Mouse (Mus musculus): ENCODE measurements around the gene Rras2. TPM values are rescaled to one million over a fixed set of nuclear protein-coding genes. Genes with fewer than 3 reads are reported as not detected.

The Rras2 gene
- polyA plus RNA-seq, 1 experiment from 2014 or later = 24.5 TPM

- no peaks in the 10 kb centered on the region for H3K9me3 ChIP-seq (ENCODE audit: control insufficient read depth)
Observed at GRCm38 (mm10) chr7:114083088-114083487, 34.5 kb downstream of the Rras2 start.

DNA sequence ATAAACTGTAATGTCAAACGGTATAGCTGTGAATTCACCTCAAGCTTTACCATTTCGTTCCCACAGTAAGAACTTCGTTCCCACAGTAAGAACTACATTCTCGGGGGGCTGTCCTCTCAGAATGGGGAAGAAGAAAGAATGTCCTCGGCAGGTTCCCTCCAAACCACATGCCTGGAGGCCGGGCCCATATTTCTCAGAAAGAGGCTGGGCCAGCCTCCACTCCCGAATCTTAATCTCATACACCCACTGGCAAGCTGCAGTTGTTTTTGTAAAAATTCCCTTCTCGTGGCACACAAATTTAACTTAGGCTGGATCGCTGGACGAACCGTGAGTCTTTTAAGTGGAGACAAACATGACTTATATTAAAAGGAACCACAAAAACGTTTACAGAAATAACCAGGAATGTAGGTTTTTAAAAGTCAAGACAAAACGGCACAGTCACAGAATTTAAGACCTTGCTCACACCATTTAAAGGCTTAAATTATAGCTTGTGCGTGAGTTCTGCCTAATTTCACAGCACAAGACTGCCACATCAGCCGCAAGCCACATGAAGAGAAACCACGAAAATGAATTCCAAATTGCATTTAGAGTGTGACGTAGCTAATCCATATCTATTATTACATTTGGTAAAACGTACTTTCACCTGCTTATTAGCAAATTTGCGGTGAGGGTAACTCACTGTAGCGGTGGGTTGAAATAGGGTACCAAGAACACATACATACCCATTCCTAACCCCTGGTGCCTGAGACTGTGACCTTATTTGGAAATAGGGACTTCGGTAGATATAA lies 35.8 kb downstream of the Rras2 start:
- H3K9ac ChIP-seq (ENCODE audit: low read depth, low read length) = no peak overlapping the region
- H3K4me2 ChIP-seq (replicated peaks; ENCODE audit: low read depth) = no peak overlapping the region
- no peak for ATAC-seq
- no peak overlapping the region for H3K27ac ChIP-seq (ENCODE audit: low read depth, low read length)
- no peaks in the 10 kb centered on the region; the same call in 1 of the 2 replicates for H3K36me3 ChIP-seq (ENCODE audit: control insufficient read depth, insufficient read depth)
- H3K27me3 ChIP-seq (replicated peaks; ENCODE audit: control insufficient read depth, insufficient read depth, low read length) = no peaks in the 10 kb centered on the region
- no peak for TF ChIP-seq CTCF (IDR thresholded peaks at IDR 0.05; ENCODE audit: low read depth)
- 78% methylated on average over 21 of the region's 21 CpGs for WGBS
- no peak overlapping the region for H3K4me3 ChIP-seq (ENCODE audit: low read depth, low read length)
- no peaks in the 10 kb centered on the region for H3K9me3 ChIP-seq (ENCODE audit: control insufficient read depth)
- 0 out of 2 replicates have a peak, but pooled peaks cover 6% of the 10 kb centered on the region for H3K4me1 ChIP-seq (replicated peaks; ENCODE audit: control insufficient read depth, insufficient read depth, low read length)

More at GRCm38 (mm10) chr7:114083088-114083487, 34.5 kb downstream of the Rras2 start:
- no peaks in the 10 kb centered on the region; the same call in 1 of the 2 replicates for H3K36me3 ChIP-seq (ENCODE audit: control insufficient read depth, insufficient read depth)
- ATAC-seq = no peak
- TF ChIP-seq CTCF (IDR thresholded peaks at IDR 0.05; ENCODE audit: low read depth) = no peak
- no peak overlapping the region for H3K9ac ChIP-seq (ENCODE audit: low read depth, low read length)
- 81% methylated on average over 2 of the region's 2 CpGs for WGBS
- no peaks in the 10 kb centered on the region for H3K27me3 ChIP-seq (replicated peaks; ENCODE audit: control insufficient read depth, insufficient read depth, low read length)
- no peak overlapping the region for H3K27ac ChIP-seq (ENCODE audit: low read depth, low read length)
- no peak overlapping the region for H3K4me3 ChIP-seq (ENCODE audit: low read depth, low read length)
- H3K4me2 ChIP-seq (replicated peaks; ENCODE audit: low read depth) = no peak overlapping the region
- 0 out of 2 replicates have a peak, but pooled peaks cover 8% of the 10 kb centered on the region for H3K4me1 ChIP-seq (replicated peaks; ENCODE audit: control insufficient read depth, insufficient read depth, low read length)

DNA sequence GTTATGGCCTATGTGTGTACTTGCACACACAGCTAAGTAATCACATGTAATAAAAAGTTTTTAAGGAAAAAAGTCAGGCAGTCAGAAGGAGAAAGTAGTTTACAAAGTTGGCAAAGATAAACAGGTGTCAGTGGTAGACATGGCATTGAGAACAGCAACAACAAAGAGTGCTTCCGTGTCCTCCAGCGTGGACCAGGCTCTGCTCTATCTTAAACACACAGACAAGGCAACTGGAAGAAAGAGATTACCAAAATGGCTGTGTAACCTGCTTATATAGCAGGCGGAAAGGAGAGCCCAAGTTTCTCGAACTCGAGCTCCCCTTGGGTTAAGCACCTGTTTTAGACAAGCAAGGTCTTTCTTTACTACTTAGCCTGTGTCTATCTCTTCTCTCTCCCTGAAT lies 37.3 kb downstream of the Rras2 start:
- Histone ChIP-seq H3K9me3 (ENCODE audit: control insufficient read depth) (no peaks in the 10 kb centered on the region), H3K27me3 (replicated peaks; ENCODE audit: control insufficient read depth, insufficient read depth, low read length) (no peaks in the 10 kb centered on the region), H3K9ac (ENCODE audit: low read depth, low read length) (no peak overlapping the region), H3K4me2 (replicated peaks; ENCODE audit: low read depth) (no peak overlapping the region), H3K4me3 (ENCODE audit: low read depth, low read length) (no peak overlapping the region), H3K27ac (ENCODE audit: low read depth, low read length) (no peak overlapping the region), H3K36me3 (ENCODE audit: control insufficient read depth, insufficient read depth) (no peaks in the 10 kb centered on the region; the same call in 1 of the 2 replicates), H3K4me1 (replicated peaks; ENCODE audit: control insufficient read depth, insufficient read depth, low read length) (no peaks in the 10 kb centered on the region)
- no peak for ATAC-seq
- no peak for TF ChIP-seq CTCF (IDR thresholded peaks at IDR 0.05; ENCODE audit: low read depth)
- 88% methylated on average over 5 of the region's 5 CpGs for WGBS

DNA sequence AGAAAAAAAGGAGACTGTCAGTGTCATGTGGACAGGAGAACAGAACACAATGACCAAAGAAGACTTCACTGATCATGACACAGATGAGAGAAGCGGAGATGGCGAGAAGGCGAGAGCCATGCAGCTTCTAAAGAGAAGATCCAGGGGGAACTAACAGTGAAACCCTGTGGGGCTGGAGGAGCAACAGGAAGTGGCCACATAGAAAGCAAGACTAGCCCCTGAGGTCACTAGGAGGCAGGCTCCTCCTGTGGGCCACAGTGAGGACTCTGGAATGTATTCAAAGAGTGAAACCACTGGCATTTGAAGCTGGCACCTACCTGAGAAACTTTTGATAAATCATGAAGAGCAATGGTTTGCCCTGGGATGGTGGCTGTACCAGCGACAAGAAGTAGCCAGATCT lies 38.2 kb downstream of the Rras2 start:
- Histone ChIP-seq H3K4me1 (replicated peaks; ENCODE audit: control insufficient read depth, insufficient read depth, low read length) (no peaks in the 10 kb centered on the region), H3K4me2 (replicated peaks; ENCODE audit: low read depth) (no peak overlapping the region), H3K9ac (ENCODE audit: low read depth, low read length) (no peak overlapping the region), H3K36me3 (ENCODE audit: control insufficient read depth, insufficient read depth) (no peaks in the 10 kb centered on the region; the same call in 1 of the 2 replicates), H3K9me3 (ENCODE audit: control insufficient read depth) (no peaks in the 10 kb centered on the region), H3K4me3 (ENCODE audit: low read depth, low read length) (no peak overlapping the region), H3K27me3 (replicated peaks; ENCODE audit: control insufficient read depth, insufficient read depth, low read length) (no peaks in the 10 kb centered on the region), H3K27ac (ENCODE audit: low read depth, low read length) (no peak overlapping the region)
- ATAC-seq = no peak
- peak; percentile 25; the same call in 1 of the 2 replicates for TF ChIP-seq CTCF (IDR thresholded peaks at IDR 0.05; ENCODE audit: low read depth)
- 91% methylated on average over 4 of the region's 4 CpGs for WGBS

DNA sequence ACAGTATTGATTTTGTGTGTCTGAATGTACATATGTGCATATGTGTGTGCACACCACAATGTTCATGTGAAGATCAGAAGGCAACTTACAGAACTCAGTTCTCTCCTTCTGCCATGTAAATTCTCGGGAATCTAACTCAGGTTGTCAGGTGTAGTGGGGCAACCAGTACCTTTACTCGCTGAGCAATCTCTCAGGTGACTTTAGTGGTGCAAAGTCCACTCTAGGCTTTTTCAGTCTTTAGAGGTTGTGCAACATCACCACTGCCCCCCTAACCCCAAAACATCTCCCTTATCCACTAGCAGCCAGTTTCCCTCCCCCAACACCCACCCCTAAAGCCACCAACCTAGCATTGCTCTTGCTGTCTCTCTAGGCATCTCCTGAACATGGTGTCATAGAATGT lies 43.0 kb downstream of the Rras2 start:
- Histone ChIP-seq H3K4me1 (replicated peaks; ENCODE audit: control insufficient read depth, insufficient read depth, low read length) (peaks cover 8% of the 10 kb centered on the region; the same call in 1 of the 2 replicates), H3K9me3 (ENCODE audit: control insufficient read depth) (no peaks in the 10 kb centered on the region), H3K27me3 (replicated peaks; ENCODE audit: control insufficient read depth, insufficient read depth, low read length) (no peaks in the 10 kb centered on the region), H3K4me2 (replicated peaks; ENCODE audit: low read depth) (no peak overlapping the region), H3K9ac (ENCODE audit: low read depth, low read length) (no peak overlapping the region), H3K4me3 (ENCODE audit: low read depth, low read length) (no peak overlapping the region), H3K36me3 (ENCODE audit: control insufficient read depth, insufficient read depth) (no peaks in the 10 kb centered on the region), H3K27ac (ENCODE audit: low read depth, low read length) (peak overlapping the region; percentile 63)
- WGBS = 45% methylated on average over 2 of the region's 2 CpGs
- peak; percentile 71 for ATAC-seq
- TF ChIP-seq CTCF (IDR thresholded peaks at IDR 0.05; ENCODE audit: low read depth) = no peak

DNA sequence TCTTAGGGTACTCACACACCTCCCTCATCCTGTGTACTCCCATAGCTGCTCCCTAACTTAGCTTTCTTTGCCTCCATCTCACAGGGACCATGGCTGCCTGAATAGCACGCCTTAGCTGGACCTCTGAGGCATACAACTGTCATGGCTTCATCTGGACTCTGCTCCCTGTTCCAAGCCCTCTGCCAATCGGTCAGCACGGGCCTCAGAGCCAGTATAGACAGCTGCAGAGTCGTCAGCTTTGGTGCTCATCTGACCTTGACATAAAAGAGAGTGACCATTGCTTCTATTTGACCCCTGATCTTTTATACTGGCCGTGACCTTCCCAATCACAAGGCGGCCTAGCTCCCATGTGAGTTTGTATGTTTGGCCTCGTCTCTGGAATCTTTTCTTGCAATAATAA lies 43.4 kb downstream of the Rras2 start:
- Histone ChIP-seq H3K27me3 (replicated peaks; ENCODE audit: control insufficient read depth, insufficient read depth, low read length) (no peaks in the 10 kb centered on the region), H3K4me1 (replicated peaks; ENCODE audit: control insufficient read depth, insufficient read depth, low read length) (peaks cover 8% of the 10 kb centered on the region; the same call in 1 of the 2 replicates), H3K9me3 (ENCODE audit: control insufficient read depth) (no peaks in the 10 kb centered on the region), H3K36me3 (ENCODE audit: control insufficient read depth, insufficient read depth) (no peaks in the 10 kb centered on the region), H3K4me3 (ENCODE audit: low read depth, low read length) (no peak overlapping the region), H3K27ac (ENCODE audit: low read depth, low read length) (peak overlapping the region; percentile 60), H3K4me2 (replicated peaks; ENCODE audit: low read depth) (no peak overlapping the region), H3K9ac (ENCODE audit: low read depth, low read length) (no peak overlapping the region)
- no peak for TF ChIP-seq CTCF (IDR thresholded peaks at IDR 0.05; ENCODE audit: low read depth)
- WGBS = 44% methylated on average over 7 of the region's 7 CpGs
- peak; percentile 65 for ATAC-seq
